Mouse (Mus musculus) hindbrain, embryonic 15.5 days (tissue): ENCODE measurements around the gene Nup188. TPM values are rescaled to one million over a fixed set of nuclear protein-coding genes. Genes with fewer than 3 reads are reported as not detected.

ENCODE experiments used
- ATAC-seq: fragments of 200-750 bp; cut with Nextera tagmentation; 2 replicates; pipeline ENCODE4 v1.8.0; 2017; ENCODE audit warnings: low read depth, moderate number of reproducible peaks, moderate TSS enrichment; ENCODE audit not compliant: low FRiP score
- H3K27ac ChIP-seq: fragments of 300-500 bp; sonication (generic); replicated peaks from 2 replicates; pipeline ENCODE4 v1.5.1; 2015; ENCODE audit warnings: mild to moderate bottlenecking, inconsistent platforms
- H3K27me3 ChIP-seq: fragments of 300-500 bp; sonication (generic); 2 replicates; pipeline ENCODE4 v1.6.1; 2015; ENCODE audit warnings: control low read depth, inconsistent platforms
- H3K36me3 ChIP-seq: fragments of 300-500 bp; sonication (generic); 2 replicates; pipeline ENCODE4 v1.6.1; 2015; ENCODE audit warnings: control low read depth, inconsistent platforms
- H3K4me1 ChIP-seq: fragments of 300-500 bp; sonication (generic); replicated peaks from 2 replicates; pipeline ENCODE4 v1.6.1; 2015; ENCODE audit warnings: control low read depth, inconsistent platforms
- H3K4me2 ChIP-seq: fragments of 300-500 bp; sonication (generic); 2 replicates; pipeline ENCODE4 v1.6.1; 2015; ENCODE audit warnings: moderate library complexity, mild to moderate bottlenecking, inconsistent platforms
- H3K4me3 ChIP-seq: fragments of 300-500 bp; sonication (generic); 2 replicates; pipeline ENCODE4 v1.5.1; 2015; ENCODE audit warnings: mild to moderate bottlenecking, inconsistent platforms
- H3K9ac ChIP-seq: fragments of 300-500 bp; sonication (generic); 2 replicates; pipeline ENCODE4 v1.6.1; 2015; ENCODE audit warnings: inconsistent platforms
- H3K9me3 ChIP-seq: fragments of 300-500 bp; sonication (generic); 2 replicates; pipeline ENCODE4 v1.6.1; 2016; ENCODE audit warnings: control low read depth, inconsistent platforms
- WGBS: fragments of 180-500 bp; shearing (Covaris S2); methylation state at CpG from one replicate; pipeline ENCODE4 v1.1.7; 2015; 5-methylcytosine and 5-hydroxymethylcytosine counted together
- microRNA-seq: library from miRNA; unstranded; fragments of <30 nt; microRNA quantifications from one replicate; pipeline ENCODE4, GENCODE M21; 2016
- polyA plus RNA-seq: library from polyadenylated mRNA; unstranded; fragments of >200 nt; fragmentation: Nextera tagmentation; extraction: Ambion mirVana; gene quantifications from 2 replicates; pipeline ENCODE4 v1.2.1, GENCODE M21; 2015

Gene Nup188
- polyA plus RNA-seq, 1 experiment from 2014 or later: 20.9 TPM

DNA sequence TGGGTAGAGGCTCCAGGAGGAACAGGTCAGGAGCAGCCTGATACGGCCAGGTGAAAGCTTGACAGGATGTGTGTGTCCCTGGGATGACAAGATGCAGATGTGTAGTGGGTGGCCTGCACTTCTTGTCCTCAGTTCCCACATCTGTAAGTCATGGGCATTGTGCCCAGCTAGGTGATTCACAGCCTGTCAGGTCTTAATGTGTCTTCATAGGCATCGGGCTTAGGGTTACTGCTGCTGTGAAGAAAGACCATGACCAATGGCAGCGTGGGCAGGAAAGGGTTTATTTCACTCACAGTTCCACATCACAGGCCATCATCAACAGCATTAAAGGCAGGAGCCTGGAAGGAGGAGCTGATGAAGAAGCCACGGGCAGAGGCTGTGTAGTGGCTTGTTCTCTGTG lies 99.4 kb downstream of the Nup188 start:
- H3K4me3 ChIP-seq: no peak overlapping the region
- no peak overlapping the region for H3K4me2 ChIP-seq
- no peak overlapping the region for H3K9ac ChIP-seq
- ATAC-seq: no peak
- no peaks in the 10 kb centered on the region for H3K9me3 ChIP-seq
- 84% methylated on average over 4 of the region's 4 CpGs for WGBS
- no peaks in the 10 kb centered on the region for H3K27me3 ChIP-seq
- no peak overlapping the region for H3K27ac ChIP-seq
- H3K36me3 ChIP-seq: peaks cover 28% of the 10 kb centered on the region; the same call in 1 of the 2 replicates
- H3K4me1 ChIP-seq: no peaks in the 10 kb centered on the region

DNA sequence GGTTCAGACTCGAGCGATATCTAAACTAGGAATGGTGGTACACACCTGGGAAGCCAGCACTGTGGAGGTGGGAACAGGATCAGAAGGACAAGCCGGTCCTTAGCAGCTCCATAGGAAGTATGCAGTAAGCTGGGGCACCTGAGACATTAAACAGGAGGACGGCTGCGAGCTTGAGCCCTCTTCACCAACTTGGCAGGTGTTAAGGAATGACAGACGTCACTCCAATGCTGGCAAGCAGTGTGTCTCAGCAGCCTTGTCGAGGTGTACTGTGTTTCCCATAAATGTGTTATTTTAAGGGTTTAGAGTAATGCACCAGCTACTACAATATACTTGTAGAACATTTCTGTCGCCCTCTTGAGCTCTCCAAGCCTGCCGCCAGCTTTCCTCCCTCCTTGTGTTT lies 100.7 kb downstream of the Nup188 start:
- H3K27me3 ChIP-seq: no peaks in the 10 kb centered on the region
- no peak overlapping the region for H3K4me3 ChIP-seq
- H3K4me2 ChIP-seq: no peak overlapping the region
- 90% methylated on average over 9 of the region's 9 CpGs for WGBS
- H3K9ac ChIP-seq: no peak overlapping the region
- peaks cover 22% of the 10 kb centered on the region; the same call in 1 of the 2 replicates for H3K36me3 ChIP-seq
- no peaks in the 10 kb centered on the region for H3K9me3 ChIP-seq
- H3K27ac ChIP-seq: no peak overlapping the region
- ATAC-seq: no peak
- peaks cover 7% of the 10 kb centered on the region for H3K4me1 ChIP-seq

DNA sequence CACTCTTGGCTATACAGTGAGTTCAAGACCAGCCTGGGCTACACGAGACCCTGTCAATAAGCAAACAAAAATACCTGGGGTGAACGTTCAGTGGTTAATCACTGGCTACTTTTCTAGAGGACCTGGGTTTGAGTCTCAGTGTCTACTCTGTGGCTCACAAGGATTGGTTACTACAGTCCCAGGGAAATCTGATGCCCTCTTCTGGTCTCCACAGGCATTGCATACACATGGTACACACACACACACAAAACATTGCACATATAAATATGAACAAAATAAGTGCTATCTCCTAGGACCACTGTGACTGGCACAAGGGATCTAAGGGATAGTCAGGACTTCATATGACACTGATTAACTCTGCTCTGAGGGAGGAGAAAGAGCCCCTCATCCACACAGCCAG lies 102.8 kb downstream of the Nup188 start:
- Histone ChIP-seq H3K4me1 (peaks cover 18% of the 10 kb centered on the region), H3K4me2 (no peak overlapping the region), H3K36me3 (peaks cover 11% of the 10 kb centered on the region; the same call in 1 of the 2 replicates), H3K9ac (no peak overlapping the region), H3K27ac (no peak overlapping the region), H3K27me3 (no peaks in the 10 kb centered on the region), H3K4me3 (no peak overlapping the region), H3K9me3 (no peaks in the 10 kb centered on the region)
- WGBS: 95% methylated on average over 2 of the region's 2 CpGs
- no peak for ATAC-seq

DNA sequence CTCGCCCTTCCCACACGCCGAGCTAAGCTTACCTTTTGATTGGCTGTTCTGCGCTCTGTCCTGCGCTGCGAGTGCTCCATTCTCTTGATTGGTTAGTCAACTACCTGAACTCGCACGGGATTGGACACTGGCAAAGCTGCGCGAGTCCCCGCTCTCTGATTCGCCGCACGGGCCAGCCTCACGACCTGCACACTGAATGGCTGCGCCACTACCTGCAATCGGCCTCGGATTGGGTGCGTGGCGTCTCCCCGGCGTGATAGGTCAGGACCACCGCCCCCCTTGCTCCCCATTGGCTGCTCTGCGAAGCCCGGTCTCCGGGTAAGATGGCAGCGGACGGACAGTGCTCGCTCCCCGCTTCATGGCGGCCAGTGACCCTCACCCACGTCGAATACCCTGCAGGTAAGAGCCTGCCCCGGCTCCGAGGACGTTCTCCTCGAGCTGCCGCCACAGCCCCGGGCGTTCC lies 105.9 kb downstream of the Nup188 start, which contains the start of gene Dolpp1:
Gene Dolpp1 (plus strand): TSS at position 141 of the 463 bp plus-strand sequence.
- peaks cover 6% of the 10 kb centered on the region; the same call in 1 of the 2 replicates for H3K36me3 ChIP-seq
- H3K27me3 ChIP-seq: no peaks in the 10 kb centered on the region
- WGBS: under 1% methylated on average over 40 of the region's 40 CpGs
- peak; percentile 99 for ATAC-seq
- H3K4me2 ChIP-seq: peak within 1 kb of the TSS; percentile 89
- peak within 1 kb of the TSS; percentile 96 for H3K27ac ChIP-seq
- H3K9me3 ChIP-seq: no peaks in the 10 kb centered on the region
- H3K9ac ChIP-seq: peak within 1 kb of the TSS; percentile 68
- peaks cover 21% of the 10 kb centered on the region for H3K4me1 ChIP-seq
- peak within 1 kb of the TSS; percentile 89 for H3K4me3 ChIP-seq

DNA sequence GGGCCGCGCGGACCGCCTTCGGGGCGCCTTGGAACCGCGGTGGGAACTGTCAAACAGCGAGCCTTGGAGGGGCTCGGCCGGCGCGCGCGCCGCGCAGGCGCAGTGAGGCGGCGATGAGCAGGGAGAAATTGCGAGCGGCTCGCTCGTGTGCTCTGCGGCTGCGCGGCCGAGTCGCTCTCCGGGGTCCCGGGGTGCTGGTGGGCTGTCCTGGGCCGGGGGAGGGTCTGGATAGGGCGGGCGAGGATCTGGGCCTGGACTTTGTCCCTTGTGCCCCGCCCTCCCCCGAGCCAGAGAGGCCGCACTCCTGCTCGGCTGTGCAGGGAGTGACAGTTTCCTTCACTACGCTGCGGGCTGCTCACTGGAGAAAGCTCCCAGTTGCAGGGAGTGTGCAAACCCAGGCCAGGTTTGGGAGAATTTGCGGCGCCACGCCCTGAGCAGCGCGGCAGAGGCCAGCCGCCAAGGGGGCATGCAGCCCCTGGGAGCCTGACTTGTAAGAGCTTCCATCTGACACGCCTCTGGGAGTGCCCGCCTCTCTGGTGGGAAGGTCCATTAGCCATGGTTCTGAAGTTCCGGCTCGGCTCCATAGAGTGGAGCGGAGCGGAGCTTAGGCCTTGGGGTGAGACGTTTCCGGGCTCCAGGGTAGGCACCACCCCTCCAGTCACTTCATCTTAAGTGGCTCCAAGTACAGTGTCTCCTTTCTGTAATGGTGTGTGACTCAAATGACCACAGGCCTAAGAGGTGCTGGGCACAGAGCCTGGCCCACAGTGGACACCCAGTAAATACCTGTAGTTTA lies 106.6 kb downstream of the Nup188 start:
- peak overlapping the region; percentile 96 for H3K27ac ChIP-seq
- WGBS: under 1% methylated on average over 52 of the region's 54 CpGs
- peak overlapping the region; percentile 68 for H3K9ac ChIP-seq
- peak overlapping the region; percentile 89 for H3K4me3 ChIP-seq
- peaks cover 12% of the 10 kb centered on the region; the same call in 1 of the 2 replicates for H3K36me3 ChIP-seq
- H3K4me2 ChIP-seq: peak overlapping the region; percentile 89
- peaks cover 21% of the 10 kb centered on the region for H3K4me1 ChIP-seq
- no peaks in the 10 kb centered on the region for H3K9me3 ChIP-seq
- peak; percentile 79 for ATAC-seq
- no peaks in the 10 kb centered on the region for H3K27me3 ChIP-seq

DNA sequence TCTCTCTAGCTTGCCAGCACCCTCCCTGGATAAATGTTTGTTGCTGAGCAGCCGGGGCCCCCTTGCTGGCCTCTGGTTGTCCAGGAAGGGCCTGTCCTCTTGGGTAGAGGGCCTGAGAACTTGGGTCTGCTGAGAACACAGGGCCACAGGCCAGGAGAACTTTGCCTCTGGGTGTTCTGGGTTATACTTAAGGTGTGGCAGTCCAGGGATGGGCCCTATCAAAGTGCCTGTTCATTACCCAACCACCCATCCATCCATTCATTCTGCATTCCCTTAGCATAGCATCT lies 107.1 kb downstream of the Nup188 start:
- H3K4me1 ChIP-seq: peaks cover 21% of the 10 kb centered on the region
- peak overlapping the region; percentile 89 for H3K4me2 ChIP-seq
- peak overlapping the region; percentile 96 for H3K27ac ChIP-seq
- no peaks in the 10 kb centered on the region for H3K27me3 ChIP-seq
- 72% methylated on average over 1 of the region's 1 CpGs for WGBS
- H3K36me3 ChIP-seq: peaks cover 14% of the 10 kb centered on the region; the same call in 1 of the 2 replicates
- peak overlapping the region; percentile 89 for H3K4me3 ChIP-seq
- no peak for ATAC-seq
- H3K9me3 ChIP-seq: no peaks in the 10 kb centered on the region
- H3K9ac ChIP-seq: peak overlapping the region; percentile 68

Small RNAs within 50 kb of the gene (microRNA-seq; reads per million reads assigned to microRNA genes)
- gene Gm47292: not detected

Other genes starting within 250 kb of the Nup188 start
- 73.9 and 79.0 TPM in 2 replicates for gene Wdr34, start 237.5 kb upstream of the Nup188 start, polyA plus RNA-seq
- 315 and 329 TPM in 2 replicates for gene Set, start 229.0 kb upstream of the Nup188 start, polyA plus RNA-seq
- gene Pkn3, start 208.7 kb upstream of the Nup188 start, polyA plus RNA-seq: 2.4 and 2.8 TPM in 2 replicates
- 26.3 and 27.7 TPM in 2 replicates for gene Zdhhc12, start 192.7 kb upstream of the Nup188 start, polyA plus RNA-seq
- 13.7 and 13.9 TPM in 2 replicates for gene Zer1, start 161.8 kb upstream of the Nup188 start, polyA plus RNA-seq
- gene Tbc1d13, start 152.7 kb upstream of the Nup188 start, polyA plus RNA-seq: 12.4 and 12.5 TPM in 2 replicates
- 23.7 and 26.1 TPM in 2 replicates for gene Endog, start 114.9 kb upstream of the Nup188 start, polyA plus RNA-seq
- 62.1 and 67.1 TPM in 2 replicates for gene Spout1, start 107.9 kb upstream of the Nup188 start, polyA plus RNA-seq
- 13.3 and 13.8 TPM in 2 replicates for gene Kyat1, start 80.5 kb upstream of the Nup188 start, polyA plus RNA-seq
- 56.8 and 57.8 TPM in 2 replicates for gene Lrrc8a, start 48.7 kb upstream of the Nup188 start, polyA plus RNA-seq
- 0.18 and 0.26 TPM in 2 replicates for gene Gm28035, start 45.8 kb upstream of the Nup188 start, polyA plus RNA-seq
- 6.0 and 6.2 TPM in 2 replicates for gene Phyhd1, start 20.2 kb upstream of the Nup188 start, polyA plus RNA-seq
- gene Gm28038, start 5.4 kb upstream of the Nup188 start, polyA plus RNA-seq: not detected in 2 replicates
- gene Dolk, start 63 bp upstream of the Nup188 start, polyA plus RNA-seq: 39.1 and 39.7 TPM in 2 replicates
- 189 and 205 TPM in 2 replicates for gene Sh3glb2, start 72.9 kb downstream of the Nup188 start, polyA plus RNA-seq
- 35.0 and 36.0 TPM in 2 replicates for gene Miga2, start 77.8 kb downstream of the Nup188 start, polyA plus RNA-seq
- gene Dolpp1, start 105.9 kb downstream of the Nup188 start, polyA plus RNA-seq: 59.0 and 60.4 TPM in 2 replicates
- gene Crat, start 129.4 kb downstream of the Nup188 start, polyA plus RNA-seq: 25.7 and 29.5 TPM in 2 replicates
- 138 and 150 TPM in 2 replicates for gene Ptpa, start 129.6 kb downstream of the Nup188 start, polyA plus RNA-seq
- gene Ier5l, start 187.8 kb downstream of the Nup188 start, polyA plus RNA-seq: 2.7 and 2.9 TPM in 2 replicates